Mouse (Mus musculus) intestine, embryonic 16.5 days (tissue): Measurements from ENCODE around the gene Tmbim4. TPM values are rescaled to one million over a fixed set of nuclear protein-coding genes. Genes with fewer than 3 reads are reported as not detected.
A peak's percentile ranks its signal among the peaks of the same experiment; 100 is the strongest.
"Not testable (repeated sequence)": the region's sequence is repeated elsewhere in the genome, so short reads cannot be mapped to it uniquely, and the experiment has no call there.

Experiments
- ATAC-seq: fragments of 200-750 bp; cut with Nextera tagmentation; 2 replicates; pipeline ENCODE4 v1.8.0; 2017; ENCODE audit warnings: moderate TSS enrichment, moderate library complexity
- H3K27ac ChIP-seq: fragments of 300-500 bp; sonication (generic); 2 replicates; pipeline ENCODE4 v1.5.1; 2014; ENCODE audit warnings: mild to moderate bottlenecking, low read length
- H3K27me3 ChIP-seq: fragments of 300-500 bp; sonication (generic); replicated peaks from 2 replicates; pipeline ENCODE4 v1.6.1; 2014; ENCODE audit warnings: low read length, control low read depth, mixed read lengths; ENCODE audit not compliant: control insufficient read depth, insufficient read depth
- H3K36me3 ChIP-seq: fragments of 300-500 bp; sonication (generic); 2 replicates; pipeline ENCODE4 v1.6.1; 2014; ENCODE audit warnings: low read length, control low read depth; ENCODE audit not compliant: control insufficient read depth, insufficient read depth
- H3K4me1 ChIP-seq: fragments of 300-500 bp; sonication (generic); 2 replicates; pipeline ENCODE4 v1.6.1; 2014; ENCODE audit warnings: low read length, control low read depth, mixed read lengths; ENCODE audit not compliant: control insufficient read depth, insufficient read depth
- H3K4me2 ChIP-seq: fragments of 300-500 bp; sonication (generic); 2 replicates; pipeline ENCODE4 v1.6.1; 2014; ENCODE audit warnings: low read depth, low read length, control low read depth
- H3K4me3 ChIP-seq: fragments of 300-500 bp; sonication (generic); 2 replicates; pipeline ENCODE4 v1.5.1; 2014; ENCODE audit warnings: mild to moderate bottlenecking, low read length
- H3K9ac ChIP-seq: fragments of 300-500 bp; sonication (generic); 2 replicates; pipeline ENCODE4 v1.6.1; 2014; ENCODE audit warnings: low read depth, low read length
- H3K9me3 ChIP-seq: fragments of 300-500 bp; sonication (generic); 2 replicates; pipeline ENCODE4 v1.6.1; 2016; ENCODE audit warnings: low read length, control low read depth; ENCODE audit not compliant: control insufficient read depth
- WGBS: fragments of 180-500 bp; shearing (Covaris S2); extraction: QIAGEN DNeasy Blood & Tissue Kit; methylation state at CpG from one replicate; pipeline ENCODE4 v1.1.7; 2014; 5-methylcytosine and 5-hydroxymethylcytosine counted together
- polyA plus RNA-seq: library from polyadenylated mRNA; unstranded; fragments of >200 nt; fragmentation: Nextera tagmentation; extraction: Ambion mirVana; gene quantifications from 2 replicates; pipeline ENCODE4 v1.2.1, GENCODE M21; 2015

The Tmbim4 gene
- polyA plus RNA-seq, 1 experiment from 2014 or later, result 140 TPM

- Histone ChIP-seq H3K9me3 (peaks cover 4% of the 10 kb centered on the region; the same call in 1 of the 2 replicates), H3K27ac (no peak overlapping the region), H3K4me3 (peak overlapping the region; percentile 96), H3K9ac (peak overlapping the region; percentile 92), H3K4me1 (peaks cover 8% of the 10 kb centered on the region; the same call in 1 of the 2 replicates), H3K27me3 (no peaks in the 10 kb centered on the region), H3K4me2 (peak overlapping the region; percentile 79), H3K36me3 (no peaks in the 10 kb centered on the region)
- peak; percentile 88 for ATAC-seq
- WGBS, result 2% methylated on average over 53 of the region's 53 CpGs
Observed at GRCm38 (mm10) chr10:120208575-120209538, 7.5 kb downstream of the Tmbim4 start.

GRCm38 (mm10) chr10:120209539-120209925 is 8.1 kb downstream of the Tmbim4 start:
- 56% methylated on average over 6 of the region's 6 CpGs for WGBS
- Histone ChIP-seq H3K27me3 (no peaks in the 10 kb centered on the region), H3K9me3 (peaks cover 4% of the 10 kb centered on the region; the same call in 1 of the 2 replicates), H3K4me1 (peaks cover 8% of the 10 kb centered on the region; the same call in 1 of the 2 replicates), H3K4me2 (peak overlapping the region; percentile 79), H3K36me3 (no peaks in the 10 kb centered on the region), H3K9ac (peak overlapping the region; percentile 92; the same call in 1 of the 2 replicates), H3K27ac (no peak overlapping the region), H3K4me3 (peak overlapping the region; percentile 96)
- peak; percentile 16; the same call in 1 of the 2 replicates for ATAC-seq

GRCm38 (mm10) chr10:120210096-120210495 is 8.7 kb downstream of the Tmbim4 start:
- Histone ChIP-seq H3K4me2 (peak overlapping the region; percentile 79), H3K27ac (no peak overlapping the region), H3K9me3 (peaks cover 4% of the 10 kb centered on the region; the same call in 1 of the 2 replicates), H3K4me1 (peaks cover 8% of the 10 kb centered on the region; the same call in 1 of the 2 replicates), H3K36me3 (no peaks in the 10 kb centered on the region), H3K27me3 (no peaks in the 10 kb centered on the region), H3K4me3 (peak overlapping the region; percentile 96; the same call in 1 of the 2 replicates), H3K9ac (no peak overlapping the region)
- ATAC-seq, result 0 out of 2 replicates have a peak, but pooled peaks have one; percentile 19
- WGBS, result 69% methylated on average over 3 of the region's 3 CpGs

- H3K4me1 ChIP-seq, H3K36me3 ChIP-seq, H3K27ac ChIP-seq, ATAC-seq, H3K9ac ChIP-seq, H3K4me2 ChIP-seq, H3K27me3 ChIP-seq, H3K9me3 ChIP-seq, H3K4me3 ChIP-seq: not testable (repeated sequence)
- 78% methylated on average over 1 of the region's 1 CpGs for WGBS
Observed at GRCm38 (mm10) chr10:120217099-120217498, 15.7 kb downstream of the Tmbim4 start.

GRCm38 (mm10) chr10:120218996-120219395 is 17.6 kb downstream of the Tmbim4 start:
- H3K9me3 ChIP-seq, result no peaks in the 10 kb centered on the region

GRCm38 (mm10) chr10:120219578-120220359 is 18.4 kb downstream of the Tmbim4 start:
- 73% methylated on average over 14 of the region's 14 CpGs for WGBS

More at GRCm38 (mm10) chr10:120218996-120219395, 17.6 kb downstream of the Tmbim4 start:
- no peak for ATAC-seq
- no peak overlapping the region for H3K9ac ChIP-seq
- H3K4me2 ChIP-seq, result no peak overlapping the region
- no peak overlapping the region for H3K4me3 ChIP-seq
- H3K27ac ChIP-seq, result no peak overlapping the region
- WGBS, result 89% methylated on average over 10 of the region's 10 CpGs
- H3K27me3 ChIP-seq, result no peaks in the 10 kb centered on the region
- peaks cover 5% of the 10 kb centered on the region; the same call in 1 of the 2 replicates for H3K36me3 ChIP-seq
- no peaks in the 10 kb centered on the region for H3K4me1 ChIP-seq

GRCm38 (mm10) chr10:120220776-120221175 is 19.4 kb downstream of the Tmbim4 start:
- Histone ChIP-seq H3K27ac (no peak overlapping the region), H3K27me3 (no peaks in the 10 kb centered on the region)
- WGBS, result 55% methylated on average over 7 of the region's 7 CpGs

More at GRCm38 (mm10) chr10:120219578-120220359, 18.4 kb downstream of the Tmbim4 start:
- peak; percentile 58; the same call in 1 of the 2 replicates for ATAC-seq
- Histone ChIP-seq H3K4me2 (no peak overlapping the region), H3K9me3 (no peaks in the 10 kb centered on the region), H3K36me3 (peaks cover 5% of the 10 kb centered on the region; the same call in 1 of the 2 replicates), H3K27me3 (no peaks in the 10 kb centered on the region), H3K9ac (no peak overlapping the region), H3K27ac (no peak overlapping the region), H3K4me1 (no peaks in the 10 kb centered on the region), H3K4me3 (no peak overlapping the region)

GRCm38 (mm10) chr10:120226871-120227661 is 25.7 kb downstream of the Tmbim4 start, which contains the start of gene Llph:
Gene Llph, plus strand, starts transcription at chr10:120227070.
- peak within 1 kb of the TSS; percentile 91 for H3K4me3 ChIP-seq
- peak within 1 kb of the TSS; percentile 88 for H3K9ac ChIP-seq
- no peaks in the 10 kb centered on the region for H3K27me3 ChIP-seq
- ATAC-seq, result peak; percentile 95
- no peaks in the 10 kb centered on the region for H3K9me3 ChIP-seq
- peaks cover 6% of the 10 kb centered on the region; the same call in 1 of the 2 replicates for H3K36me3 ChIP-seq
- peaks cover 9% of the 10 kb centered on the region for H3K4me1 ChIP-seq
- peak within 1 kb of the TSS; percentile 68 for H3K27ac ChIP-seq
- under 1% methylated on average over 57 of the region's 57 CpGs for WGBS
- H3K4me2 ChIP-seq, result peak within 1 kb of the TSS; percentile 71

More at GRCm38 (mm10) chr10:120220776-120221175, 19.4 kb downstream of the Tmbim4 start:
- Histone ChIP-seq H3K4me2 (no peak overlapping the region), H3K4me3 (no peak overlapping the region), H3K36me3 (peaks cover 5% of the 10 kb centered on the region; the same call in 1 of the 2 replicates), H3K9ac (no peak overlapping the region), H3K4me1 (no peaks in the 10 kb centered on the region), H3K9me3 (no peaks in the 10 kb centered on the region)
- no peak for ATAC-seq
